Mouse (Mus musculus) liver, adult (tissue): Measurements from ENCODE around the gene Ms4a4a.

Experiments
- GATA4 ChIP-seq: IDR thresholded peaks from 2 replicates; pipeline ENCODE4 v1.6.1; 2014; ENCODE audit warnings: mild to moderate bottlenecking, low read length; ENCODE audit not compliant: insufficient replicate concordance

Gene Ms4a4a

GRCm38 (mm10) chr19:11411640-11412039 lies 36.3 kb downstream of the Ms4a4a start:
- no peak for TF ChIP-seq GATA4

DNA sequence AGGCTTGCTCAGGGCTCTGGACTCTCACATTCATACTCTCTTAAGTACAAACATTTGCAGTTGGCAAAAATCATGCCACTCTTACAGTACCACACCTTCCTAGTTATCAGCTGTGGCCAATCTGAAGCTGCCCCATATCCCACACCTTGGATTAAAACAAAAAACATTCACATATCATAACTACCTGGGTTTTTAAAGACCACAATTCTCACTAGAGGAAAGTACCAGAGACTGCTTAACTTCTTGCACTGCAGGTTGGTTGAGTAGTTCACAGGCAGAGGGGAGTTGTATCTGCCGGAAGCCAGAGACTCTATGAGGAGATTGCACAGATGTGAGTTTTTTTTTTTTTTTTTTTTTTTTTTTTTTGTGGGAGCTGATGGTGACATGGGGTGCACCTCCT lies 38.8 kb downstream of the Ms4a4a start:
- TF ChIP-seq GATA4, result no peak

- no peak for TF ChIP-seq GATA4
These were observed 40.3 kb downstream of the Ms4a4a start for GRCm38 (mm10) chr19:11415581-11415980.

DNA sequence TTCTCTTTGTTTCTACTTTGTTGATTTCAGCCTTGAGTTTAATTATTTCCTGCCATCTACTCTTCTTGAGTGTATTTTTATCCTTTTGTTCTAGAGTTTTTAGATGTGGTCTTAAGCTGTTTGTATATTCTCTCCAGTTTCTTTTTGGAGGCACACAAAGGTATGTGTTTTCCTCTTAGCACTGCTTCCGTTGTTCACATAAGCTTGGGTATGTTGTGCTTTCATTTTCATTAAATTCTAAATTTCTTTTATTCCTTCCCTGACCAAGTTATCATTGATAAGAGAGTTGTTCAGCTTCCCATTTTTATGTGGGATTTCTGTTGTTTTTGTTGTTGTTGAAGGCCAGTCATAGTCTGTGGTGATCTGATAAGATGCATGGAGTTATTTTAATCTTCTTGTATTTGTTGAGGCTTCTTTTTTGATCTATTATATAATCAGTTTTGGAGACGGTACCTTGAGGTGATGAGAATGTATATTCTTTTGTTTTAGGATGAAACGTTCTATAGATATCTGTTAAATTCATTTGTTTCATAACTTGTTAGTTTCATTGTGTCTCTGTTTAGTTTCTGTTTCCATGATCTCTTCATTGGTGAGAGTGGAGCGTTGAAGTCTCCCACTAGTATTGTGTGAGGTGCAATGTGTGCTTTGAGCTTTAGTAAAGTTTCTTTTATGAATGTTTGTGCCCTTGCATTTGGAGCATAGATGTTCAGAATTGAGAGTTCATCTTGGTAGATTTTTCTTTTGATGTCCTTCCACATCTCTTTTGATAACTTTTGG lies 59.9 kb downstream of the Ms4a4a start:
- no peak for TF ChIP-seq GATA4
